Comparison of ENCODE assay signal across 8 mouse cellular contexts in the genomic region with DNA sequence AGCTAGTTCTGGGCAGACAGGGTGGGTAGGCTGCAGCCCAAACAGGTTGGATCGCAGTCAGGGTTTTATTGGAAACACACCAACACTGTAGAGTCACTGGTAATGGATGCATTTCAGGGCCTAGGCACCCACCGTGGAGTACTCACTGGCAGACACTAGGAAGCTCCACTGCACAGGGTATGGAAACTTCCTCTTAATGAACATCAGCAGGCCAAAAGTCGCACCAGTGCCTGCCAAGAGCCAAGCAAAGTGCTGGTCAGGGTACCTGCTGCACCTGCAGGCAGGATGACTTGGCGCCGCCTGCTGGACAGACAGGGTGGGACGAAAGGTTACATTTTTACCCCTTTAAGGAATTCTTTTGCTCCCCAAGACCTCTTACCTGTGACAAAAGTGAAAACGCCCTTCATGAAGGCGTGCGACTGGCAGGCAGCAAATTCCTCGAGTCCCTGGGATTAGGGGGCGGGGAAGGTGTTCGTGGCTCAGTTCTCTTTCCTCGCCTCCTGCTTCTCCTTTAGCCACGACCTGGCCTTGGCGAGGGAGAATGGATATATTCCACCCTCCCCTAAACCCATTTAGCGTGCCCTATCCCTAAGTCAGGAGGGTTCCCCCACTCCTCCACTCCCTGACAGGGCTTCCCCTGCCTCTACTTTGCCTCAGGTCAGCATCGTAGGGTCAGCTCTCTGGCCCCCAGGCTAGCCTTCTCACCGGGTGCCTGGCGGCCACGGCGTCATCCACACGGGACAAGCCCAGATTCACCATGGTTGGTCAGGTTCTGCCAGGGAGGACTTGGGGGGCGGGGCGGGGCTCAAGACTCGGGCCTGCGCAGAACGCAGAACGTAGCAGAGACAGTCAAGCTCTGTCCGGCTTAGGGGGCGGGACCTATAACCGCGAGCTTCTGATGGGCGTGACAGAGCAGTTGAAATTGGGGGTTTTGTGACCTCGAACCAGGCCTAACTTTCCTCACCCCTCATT. TPM values are rescaled to one million over a fixed set of nuclear protein-coding genes. Genes with fewer than 3 reads are reported as not detected.
DNase-seq lines count a peak whose midpoint lies in the region; ATAC-seq and TF ChIP-seq lines count a peak whose summit lies in the region.

A gene (minus strand): TSS at position 777 of the 972 bp plus-strand sequence.

- peak; percentile 88 for DNase-seq in ZHBTc4 (ENCODE audit: low read depth, low spot score)
- DNase-seq in gastrocnemius, adult 8-10 months (ENCODE audit: low spot score in 2 of 2): peak; percentile 85 to 86
- DNase-seq in hindlimb bud, embryonic 11.5 days (ENCODE audit: extremely low spot score, low read depth, low spot score): peak; percentile 22
- peak; percentile 61 to 89 for DNase-seq in left cerebral cortex, adult 9 months (ENCODE audit: low spot score in 2 of 2)
- DNase-seq in right cerebral cortex, postnatal 14 days: peak; percentile 86
- DNase-seq in urinary bladder, postnatal 36 days (ENCODE audit: low spot score in 2 of 2): peak; percentile 90 to 93

- H3K27ac ChIP-seq in cortical plate, adult 2 months (ENCODE audit: insufficient read depth, low read length): peak within 1 kb of the TSS; percentile 47

- peak; percentile 55; the same call in 1 of the 2 replicates for TF ChIP-seq POLR2A in cortical plate, adult 2 months (IDR thresholded peaks at IDR 0.05; ENCODE audit: extremely low read depth, insufficient read depth, low read length)

- ATAC-seq in megakaryocyte progenitor cell, adult 5-6 weeks (replicated peaks; ENCODE audit: poor library complexity): peak; percentile 88

- H3K4me3 ChIP-seq in cortical plate, adult 2 months (ENCODE audit: insufficient read depth, low read length): peak within 1 kb of the TSS; percentile 73

- TF ChIP-seq CTCF in cortical plate, adult 2 months (IDR thresholded peaks at IDR 0.05; ENCODE audit: extremely low read depth, insufficient read depth, low read length): peak; percentile 48

- no peaks in the 10 kb centered on the region for H3K4me1 ChIP-seq in cortical plate, adult 2 months (ENCODE audit: control insufficient read depth, insufficient read depth, low read length)

RNA-seq across cellular contexts. Expression of the gene that starts here (rescaled TPM):
- 73.9 and 82.8 TPM in 2 replicates for polyA plus RNA-seq in cortical plate, adult 2 months (2012; rRNA removed)
- total RNA-seq in gastrocnemius, adult 8-10 months (2022): 10 to 100 TPM; 14.9 to 22.8 (median 17.3) TPM
- 9.9 and 17.4 TPM in 2 replicates for total RNA-seq in megakaryocyte progenitor cell, adult 5-6 weeks (2015)
- total RNA-seq in megakaryocyte progenitor cell, adult 5-6 weeks (2017): 18.1 and 18.6 TPM in 2 replicates

Comparison
In these comparisons a context has a peak if more than half of its experiments do, and no peak if none do; other contexts are left out.
1. Peak in every context shown above with its lines: DNase-seq, ATAC-seq, H3K4me3 ChIP-seq and H3K27ac ChIP-seq.
2. DNase-seq: peak in every context shown above with its lines; median percentile 92 in urinary bladder, postnatal 36 days; 88 in ZHBTc4; 86 in right cerebral cortex, postnatal 14 days; 86 in gastrocnemius, adult 8-10 months; 75 in left cerebral cortex, adult 9 months; 22 in hindlimb bud, embryonic 11.5 days.